Mouse (Mus musculus) stomach, postnatal 0 days (tissue): Measurements from ENCODE around the gene Plcl2.

Experiments
- CTCF ChIP-seq: IDR thresholded peaks from 2 replicates; pipeline ENCODE4 v1.5.1; 2016; ENCODE audit warnings: antibody characterized with exemption, low read depth, mild to moderate bottlenecking, moderate library complexity
- EP300 ChIP-seq: optimal IDR thresholded peaks from 2 replicates; pipeline ENCODE3; 2016; ENCODE audit warnings: antibody characterized with exemption

GRCm38 (mm10) chr17:50519588-50519987 lies 10.4 kb downstream of the Plcl2 start:
- no peak for TF ChIP-seq EP300
- no peak for TF ChIP-seq CTCF
